Mouse (Mus musculus) intestine, embryonic 14.5 days (tissue): ENCODE data around the gene Cenpn. TPM values are rescaled to one million over a fixed set of nuclear protein-coding genes. Genes with fewer than 3 reads are reported as not detected.

Experiments
- ATAC-seq: fragments of 200-750 bp; cut with Nextera tagmentation; replicated peaks from 2 replicates; pipeline ENCODE4 v1.8.0; 2017; ENCODE audit warnings: low read depth, moderate number of reproducible peaks, moderate TSS enrichment, moderate library complexity; ENCODE audit not compliant: low FRiP score, low TSS enrichment
- DNase-seq: peaks from one replicate; pipeline ENCODE4 v3.0.0-alpha.2; 2018; ENCODE audit warnings: low spot score
- H3K27ac ChIP-seq: fragments of 300-500 bp; sonication (generic); 2 replicates; pipeline ENCODE4 v1.5.1; 2014; ENCODE audit warnings: low read depth, mild to moderate bottlenecking, control low read depth
- H3K27me3 ChIP-seq: fragments of 300-500 bp; sonication (generic); replicated peaks from 2 replicates; pipeline ENCODE4 v1.6.1; 2014; ENCODE audit warnings: low read length, control low read depth; ENCODE audit not compliant: control insufficient read depth, insufficient read depth
- H3K36me3 ChIP-seq: fragments of 300-500 bp; sonication (generic); 2 replicates; pipeline ENCODE4 v1.6.1; 2014; ENCODE audit warnings: low read length, control low read depth; ENCODE audit not compliant: control insufficient read depth, insufficient read depth
- H3K4me1 ChIP-seq: fragments of 300-500 bp; sonication (generic); replicated peaks from 2 replicates; pipeline ENCODE4 v1.6.1; 2014; ENCODE audit warnings: low read length, control low read depth, mixed read lengths; ENCODE audit not compliant: control insufficient read depth, insufficient read depth
- H3K4me2 ChIP-seq: fragments of 300-500 bp; sonication (generic); 2 replicates; pipeline ENCODE4 v1.6.1; 2014; ENCODE audit warnings: low read length
- H3K4me3 ChIP-seq: fragments of 300-500 bp; sonication (generic); 2 replicates; pipeline ENCODE4 v1.5.1; 2014; ENCODE audit warnings: low read depth, low read length, control low read depth, mixed read lengths
- H3K9ac ChIP-seq: fragments of 300-500 bp; sonication (generic); 2 replicates; pipeline ENCODE4 v1.6.1; 2014; ENCODE audit warnings: mild to moderate bottlenecking, low read length
- H3K9me3 ChIP-seq: fragments of 300-500 bp; sonication (generic); 2 replicates; pipeline ENCODE4 v1.6.1; 2016; ENCODE audit warnings: low read length, control low read depth; ENCODE audit not compliant: control insufficient read depth
- WGBS: fragments of 180-500 bp; shearing (Covaris S2); extraction: QIAGEN DNeasy Blood & Tissue Kit; methylation state at CpG from one replicate; pipeline ENCODE4 v1.1.7; 2014; 5-methylcytosine and 5-hydroxymethylcytosine counted together
- polyA plus RNA-seq: library from polyadenylated mRNA; unstranded; fragments of >200 nt; fragmentation: Nextera tagmentation; extraction: Ambion mirVana; gene quantifications from 2 replicates; pipeline ENCODE4 v1.2.1, GENCODE M21; 2014

Cenpn gene
- polyA plus RNA-seq = 38.4 and 39.2 TPM in 2 replicates

DNA sequence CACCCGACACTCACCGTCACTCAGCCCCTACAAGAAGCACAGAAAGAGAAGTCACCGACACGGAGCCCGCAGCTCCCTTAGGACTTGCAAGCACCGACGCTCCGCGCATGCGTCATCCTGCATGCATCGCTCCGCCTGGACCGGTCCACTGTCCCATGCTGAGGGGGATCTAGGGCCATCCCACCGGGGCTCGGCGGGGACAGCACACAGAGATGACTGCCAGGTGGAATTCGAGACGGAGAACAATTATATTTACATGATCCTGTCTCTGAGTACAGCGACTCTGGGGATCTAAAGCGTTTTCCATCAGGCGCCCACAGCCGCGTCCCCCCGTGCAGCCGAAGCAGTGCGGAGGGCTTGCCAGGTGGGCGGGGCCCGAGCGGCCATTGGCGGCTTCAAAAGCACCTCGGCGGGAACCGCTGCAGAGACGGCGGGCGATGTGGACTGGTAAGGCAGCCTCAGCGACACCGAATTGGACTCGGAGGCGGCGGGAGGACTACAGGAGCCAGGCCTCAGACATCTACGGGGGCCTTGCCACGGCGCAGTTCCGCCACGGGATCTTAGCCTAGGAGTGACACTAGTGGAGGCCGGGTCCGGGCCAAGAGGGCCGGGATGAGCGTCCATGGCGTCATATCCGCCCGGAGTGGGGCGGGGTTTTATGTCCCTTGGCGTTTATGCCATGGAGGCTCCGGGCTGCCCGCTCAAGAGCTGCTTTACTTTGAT is at the start of gene Cenpn, which contains the start of gene Cmc2:
Gene Cenpn (plus strand): TSS at position 394 of the 723 bp plus-strand sequence.
Gene Cmc2 (minus strand): TSS at position 119 of the 723 bp plus-strand sequence.
- H3K27ac ChIP-seq = peak within 1 kb of the TSS; percentile 84
- DNase-seq = peak; percentile 100
- peak within 1 kb of the TSS; percentile 83 for H3K9ac ChIP-seq
- no peaks in the 10 kb centered on the region for H3K27me3 ChIP-seq
- H3K4me3 ChIP-seq = peak within 1 kb of the TSS; percentile 83
- under 1% methylated on average over 57 of the region's 57 CpGs for WGBS
- no peaks in the 10 kb centered on the region for H3K9me3 ChIP-seq
- peaks cover 18% of the 10 kb centered on the region for H3K36me3 ChIP-seq
- H3K4me2 ChIP-seq = peak within 1 kb of the TSS; percentile 71
- peak; percentile 97 for ATAC-seq
- peaks cover 11% of the 10 kb centered on the region; the same call in 1 of the 2 replicates for H3K4me1 ChIP-seq

DNA sequence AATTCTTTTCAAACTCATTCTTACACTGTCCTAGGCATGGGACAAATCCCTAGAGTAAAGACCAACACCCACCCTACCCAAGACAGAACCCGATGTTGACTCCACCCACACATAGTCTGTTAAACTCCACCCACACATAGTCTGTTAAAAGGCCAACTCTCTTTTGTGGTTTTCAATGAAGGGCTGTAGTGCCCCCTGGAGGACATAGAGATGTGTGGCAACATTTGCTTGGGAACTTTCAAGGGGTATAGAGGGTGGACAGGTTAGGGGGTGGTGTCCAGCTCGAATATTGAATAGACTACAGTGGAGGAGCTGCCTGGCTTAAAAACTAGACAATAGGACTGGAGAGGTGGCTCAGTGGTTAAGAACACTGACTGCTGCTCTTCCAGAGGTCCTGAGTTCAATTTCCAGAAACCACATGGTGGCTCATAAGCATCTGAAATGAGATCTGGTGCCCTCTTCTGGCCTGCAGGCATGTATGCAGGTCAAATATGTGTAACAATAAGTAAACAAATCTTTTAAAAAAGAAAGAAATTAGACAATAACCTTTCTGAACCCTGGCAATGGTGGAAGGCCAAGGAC is 48.7 kb upstream of the Cenpn start:
- no peak for ATAC-seq

DNA sequence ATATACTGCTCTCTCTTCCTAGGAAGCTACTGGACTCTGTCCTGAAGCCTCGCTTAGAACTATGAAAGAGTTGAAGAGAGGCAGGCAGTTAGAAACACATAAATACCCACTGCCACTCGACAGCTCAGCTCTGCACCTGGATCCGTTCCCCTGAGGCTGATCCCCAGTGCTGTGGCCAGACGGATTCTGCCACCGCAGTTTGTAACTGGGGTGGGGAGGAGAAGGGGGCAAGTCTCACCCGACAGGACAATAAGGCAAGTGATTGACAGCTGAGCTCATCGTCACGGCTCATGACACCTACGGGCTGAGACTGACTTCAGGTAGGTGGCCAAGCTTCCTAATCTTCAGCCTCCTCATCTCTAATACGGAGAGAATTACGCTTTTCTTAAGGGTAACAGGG is 47.9 kb upstream of the Cenpn start:
- ATAC-seq (no peak), DNase-seq (no peak)
- Histone ChIP-seq H3K9me3 (no peaks in the 10 kb centered on the region), H3K4me1 (no peaks in the 10 kb centered on the region), H3K4me2 (no peak overlapping the region), H3K27ac (no peak overlapping the region), H3K27me3 (no peaks in the 10 kb centered on the region), H3K4me3 (no peak overlapping the region), H3K36me3 (no peaks in the 10 kb centered on the region), H3K9ac (no peak overlapping the region)
- 76% methylated on average over 11 of the region's 11 CpGs for WGBS

More for the DNA sequence above, 48.7 kb upstream of the Cenpn start:
- no peak overlapping the region for H3K4me2 ChIP-seq
- no peaks in the 10 kb centered on the region for H3K9me3 ChIP-seq
- WGBS = 77% methylated on average over 2 of the region's 2 CpGs
- no peak overlapping the region for H3K9ac ChIP-seq
- no peaks in the 10 kb centered on the region for H3K36me3 ChIP-seq
- no peaks in the 10 kb centered on the region for H3K27me3 ChIP-seq
- H3K4me1 ChIP-seq = no peaks in the 10 kb centered on the region
- H3K4me3 ChIP-seq = no peak overlapping the region
- no peak overlapping the region for H3K27ac ChIP-seq
- DNase-seq = no peak

DNA sequence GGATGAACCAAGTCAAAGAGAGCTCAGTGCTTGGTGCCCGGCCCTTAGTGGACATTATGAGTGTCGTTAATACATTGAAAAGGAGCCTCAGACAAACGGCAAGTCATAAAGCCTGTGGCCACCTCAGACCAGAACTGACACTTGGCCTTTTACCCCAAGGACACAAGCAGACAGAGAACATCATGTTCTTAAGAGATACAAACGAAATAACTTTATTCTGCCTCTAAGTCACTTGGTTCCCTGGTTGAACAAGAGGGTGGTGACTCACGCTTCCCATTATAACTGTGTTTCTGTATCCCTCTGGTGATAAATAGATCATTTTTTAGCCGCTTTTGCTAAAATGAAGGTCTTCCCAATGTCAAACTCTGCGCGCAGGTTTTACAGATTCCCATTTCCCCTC is 47.5 kb upstream of the Cenpn start:
- no peaks in the 10 kb centered on the region for H3K36me3 ChIP-seq
- no peak overlapping the region for H3K4me3 ChIP-seq
- H3K9ac ChIP-seq = no peak overlapping the region
- no peaks in the 10 kb centered on the region for H3K4me1 ChIP-seq
- no peak overlapping the region for H3K4me2 ChIP-seq
- ATAC-seq (no peak), DNase-seq (no peak)
- no peaks in the 10 kb centered on the region for H3K27me3 ChIP-seq
- H3K27ac ChIP-seq = no peak overlapping the region
- no peaks in the 10 kb centered on the region for H3K9me3 ChIP-seq
- WGBS = 80% methylated on average over 8 of the region's 8 CpGs

DNA sequence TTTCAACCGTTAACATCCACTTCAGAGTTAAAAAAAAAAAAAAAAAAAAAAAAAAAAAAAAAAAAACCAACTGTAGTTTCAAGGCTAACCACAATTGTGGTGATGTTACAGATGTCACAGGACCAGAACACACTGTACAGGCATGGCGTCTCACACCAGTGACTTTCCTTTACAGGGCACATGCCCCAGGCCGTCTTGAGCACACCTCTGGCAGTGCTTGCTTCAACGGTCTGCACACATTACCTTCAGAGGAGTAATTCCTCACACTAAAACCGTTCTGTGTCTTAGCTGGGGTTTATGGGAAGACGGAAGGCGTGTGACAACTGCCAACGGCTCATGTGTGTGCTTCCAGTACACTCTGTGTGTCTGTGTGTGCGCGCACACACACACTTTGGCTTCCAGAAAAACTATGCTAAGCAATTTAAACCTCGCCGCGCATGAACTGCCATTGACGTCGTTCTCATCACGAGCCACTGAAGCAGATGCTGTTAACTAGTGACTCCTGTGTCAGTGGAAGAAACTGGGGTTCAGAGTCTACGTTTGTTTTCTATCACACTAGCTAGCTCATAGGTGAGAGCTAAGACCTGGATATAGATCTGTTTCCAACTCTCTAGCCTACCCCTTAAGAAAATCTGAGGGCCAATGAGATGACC is 45.6 kb upstream of the Cenpn start:
- Histone ChIP-seq H3K4me3 (no peak overlapping the region), H3K9ac (no peak overlapping the region), H3K27ac (no peak overlapping the region), H3K9me3 (no peaks in the 10 kb centered on the region), H3K36me3 (no peaks in the 10 kb centered on the region), H3K27me3 (no peaks in the 10 kb centered on the region), H3K4me2 (no peak overlapping the region), H3K4me1 (no peaks in the 10 kb centered on the region)
- DNase-seq (no peak), ATAC-seq (no peak)
- 84% methylated on average over 17 of the region's 17 CpGs for WGBS

DNA sequence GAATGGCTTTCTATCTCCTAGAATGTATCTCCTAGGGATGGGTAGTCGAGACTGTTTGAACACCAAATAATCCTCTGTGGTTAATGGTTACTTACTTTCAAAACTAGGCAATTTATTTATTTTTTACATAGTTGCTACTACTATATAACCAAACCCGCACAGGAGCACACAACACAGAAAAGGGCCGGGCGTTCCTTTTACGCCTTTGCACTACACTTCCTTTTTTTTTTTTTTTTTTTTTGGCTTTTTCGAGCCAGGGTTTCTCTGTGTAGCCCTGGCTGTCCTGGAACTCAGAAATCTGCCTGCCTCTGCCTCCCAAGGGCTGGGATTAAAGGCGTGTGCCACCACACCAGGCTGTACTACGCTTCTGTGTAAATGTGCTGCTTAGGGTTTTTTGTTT is 40.1 kb upstream of the Cenpn start:
- DNase-seq = no peak
- H3K4me2 ChIP-seq = no peak overlapping the region
- no peak for ATAC-seq
- no peaks in the 10 kb centered on the region for H3K36me3 ChIP-seq
- no peaks in the 10 kb centered on the region for H3K27me3 ChIP-seq
- H3K27ac ChIP-seq = no peak overlapping the region
- no peaks in the 10 kb centered on the region for H3K4me1 ChIP-seq
- 93% methylated on average over 8 of the region's 8 CpGs for WGBS
- H3K9me3 ChIP-seq = no peaks in the 10 kb centered on the region
- no peak overlapping the region for H3K4me3 ChIP-seq
- no peak overlapping the region for H3K9ac ChIP-seq

DNA sequence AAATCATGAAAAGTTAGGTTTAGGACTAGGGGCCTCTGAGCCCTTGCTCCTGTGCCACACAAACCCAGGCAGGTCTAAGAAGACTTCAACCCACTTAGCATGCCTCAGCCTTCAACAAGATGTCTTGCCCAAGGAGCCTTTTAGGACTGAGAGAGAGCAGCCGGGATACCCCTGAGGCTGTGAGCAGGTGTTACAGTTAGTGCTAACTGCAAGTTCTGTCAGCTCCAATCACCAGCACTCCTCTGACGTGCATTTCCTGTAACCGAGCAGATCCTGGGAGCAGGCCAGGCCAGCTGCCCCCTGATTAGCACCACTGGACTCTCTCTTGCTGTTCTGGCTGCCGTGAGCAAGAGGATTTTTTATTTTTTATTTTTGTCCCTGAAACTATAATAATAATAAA is 33.7 kb upstream of the Cenpn start:
- DNase-seq = no peak
- no peak for ATAC-seq
- H3K4me2 ChIP-seq = no peak overlapping the region
- H3K9ac ChIP-seq = no peak overlapping the region
- H3K27ac ChIP-seq = no peak overlapping the region
- no peaks in the 10 kb centered on the region for H3K27me3 ChIP-seq
- no peak overlapping the region for H3K4me3 ChIP-seq
- H3K4me1 ChIP-seq = no peaks in the 10 kb centered on the region
- H3K36me3 ChIP-seq = peaks cover 20% of the 10 kb centered on the region
- no peaks in the 10 kb centered on the region for H3K9me3 ChIP-seq
- 76% methylated on average over 4 of the region's 4 CpGs for WGBS

DNA sequence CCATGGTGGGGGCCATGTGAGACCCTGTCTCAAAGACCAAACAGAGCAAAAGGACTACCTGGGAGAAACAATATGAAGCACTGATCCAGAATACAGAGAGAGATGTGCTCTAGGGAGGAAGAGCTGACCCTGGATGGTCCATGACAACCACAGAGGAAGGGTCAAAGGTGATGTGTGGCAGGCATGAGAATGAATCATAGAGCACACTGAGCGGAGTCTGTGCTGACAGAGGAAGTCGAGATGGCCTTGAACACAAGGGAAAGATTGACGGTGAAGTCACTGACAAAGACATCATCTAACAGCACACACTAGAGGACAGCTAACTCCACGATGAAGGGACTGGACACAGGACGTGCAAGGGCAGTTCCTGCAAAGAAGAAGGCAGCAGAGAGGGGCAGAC is 30.1 kb upstream of the Cenpn start:
- DNase-seq = no peak
- Histone ChIP-seq H3K9me3 (0 out of 2 replicates have a peak, but pooled peaks cover 4% of the 10 kb centered on the region), H3K9ac (no peak overlapping the region), H3K4me1 (no peaks in the 10 kb centered on the region), H3K27me3 (no peaks in the 10 kb centered on the region), H3K27ac (no peak overlapping the region), H3K4me2 (no peak overlapping the region), H3K4me3 (no peak overlapping the region), H3K36me3 (peaks cover 23% of the 10 kb centered on the region)
- 86% methylated on average over 5 of the region's 5 CpGs for WGBS
- no peak for ATAC-seq
